Mouse (Mus musculus) small intestine, adult 2 months (tissue): ENCODE measurements around the gene Rfxank.

ENCODE experiments used
- CTCF ChIP-seq: fragments of 200-500 bp; IDR thresholded peaks from 2 replicates; pipeline ENCODE4 v1.5.1; 2012; ENCODE audit warnings: low read depth, mild to moderate bottlenecking, control low read depth, inconsistent platforms, low read length, moderate library complexity, mixed read lengths; ENCODE audit not compliant: insufficient replicate concordance, insufficient read length; ENCODE audit errors: extremely low read depth
- POLR2A ChIP-seq: fragments of 200-500 bp; IDR thresholded peaks from 2 replicates; pipeline ENCODE4 v1.6.1; 2012; ENCODE audit warnings: low read depth, mild to moderate bottlenecking, control low read depth, inconsistent platforms, low read length, moderate library complexity

GRCm38 (mm10) chr8:70178231-70178630, 39.3 kb upstream of the Rfxank start:
- TF ChIP-seq CTCF (no peak), POLR2A (no peak)
